Mouse (Mus musculus) intestine, embryonic 15.5 days (tissue): ENCODE data around the gene Bcas1. TPM values are rescaled to one million over a fixed set of nuclear protein-coding genes. Genes with fewer than 3 reads are reported as not detected.

Experiments
- ATAC-seq: fragments of 200-750 bp; cut with Nextera tagmentation; 2 replicates; pipeline ENCODE4 v1.8.0; 2017; ENCODE audit warnings: moderate TSS enrichment, moderate library complexity
- H3K27ac ChIP-seq: fragments of 300-500 bp; sonication (generic); 2 replicates; pipeline ENCODE4 v1.5.1; 2015; ENCODE audit warnings: mild to moderate bottlenecking, inconsistent platforms
- H3K27me3 ChIP-seq: fragments of 300-500 bp; sonication (generic); replicated peaks from 2 replicates; pipeline ENCODE4 v1.6.1; 2015; ENCODE audit warnings: inconsistent platforms
- H3K36me3 ChIP-seq: fragments of 300-500 bp; sonication (generic); 2 replicates; pipeline ENCODE4 v1.6.1; 2015; ENCODE audit warnings: inconsistent platforms
- H3K4me1 ChIP-seq: fragments of 300-500 bp; sonication (generic); replicated peaks from 2 replicates; pipeline ENCODE4 v1.6.1; 2015; ENCODE audit warnings: inconsistent platforms
- H3K4me2 ChIP-seq: fragments of 300-500 bp; sonication (generic); replicated peaks from 2 replicates; pipeline ENCODE4 v1.6.1; 2015; ENCODE audit warnings: mild to moderate bottlenecking, inconsistent platforms
- H3K4me3 ChIP-seq: fragments of 300-500 bp; sonication (generic); replicated peaks from 2 replicates; pipeline ENCODE4 v1.5.1; 2015; ENCODE audit warnings: inconsistent platforms
- H3K9ac ChIP-seq: fragments of 300-500 bp; sonication (generic); 2 replicates; pipeline ENCODE4 v1.6.1; 2015; ENCODE audit warnings: inconsistent platforms
- H3K9me3 ChIP-seq: fragments of 300-500 bp; sonication (generic); 2 replicates; pipeline ENCODE4 v1.6.1; 2016; ENCODE audit warnings: inconsistent platforms
- WGBS: fragments of 180-500 bp; shearing (Covaris S2); methylation state at CpG from one replicate; pipeline ENCODE4 v1.1.7; 2015; 5-methylcytosine and 5-hydroxymethylcytosine counted together
- polyA plus RNA-seq: library from polyadenylated mRNA; unstranded; fragments of >200 nt; fragmentation: Nextera tagmentation; extraction: Ambion mirVana; gene quantifications from 2 replicates; pipeline ENCODE4 v1.2.1, GENCODE M21; 2015

Gene Bcas1
- polyA plus RNA-seq, 1 experiment from 2014 or later = 6.0 TPM

DNA sequence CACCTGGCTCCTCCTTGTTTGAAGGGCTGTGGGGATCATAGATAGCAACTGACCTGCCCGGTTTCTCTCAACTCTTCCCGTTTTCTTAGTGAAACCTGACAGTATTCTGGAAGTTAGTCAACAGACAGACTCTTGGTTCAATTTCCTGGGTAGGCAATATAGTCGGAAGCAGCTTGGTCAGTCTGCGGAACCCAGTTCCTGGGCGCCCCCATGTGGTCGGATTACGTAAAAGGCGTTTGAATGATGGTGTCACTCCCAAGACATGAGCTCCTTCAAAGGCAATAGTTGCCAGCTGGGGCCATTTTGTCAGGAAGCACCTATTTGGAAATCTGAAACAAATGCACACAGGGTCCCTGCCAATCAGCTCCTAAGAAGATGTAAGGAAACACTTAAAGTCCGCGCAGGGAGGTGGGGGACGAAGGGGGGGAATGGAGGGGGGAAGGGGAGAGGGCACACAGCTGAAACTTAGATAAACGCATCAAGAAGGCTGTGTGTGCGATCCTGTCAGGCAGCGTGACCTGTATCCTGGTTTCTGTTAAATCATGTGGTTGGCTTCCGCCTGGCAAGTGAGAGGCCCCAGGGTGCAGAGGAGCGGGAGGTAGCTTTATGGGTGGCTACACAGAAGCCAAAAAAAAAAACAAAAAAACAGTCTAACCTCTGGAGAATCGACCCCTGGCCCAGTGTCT is 84.4 kb downstream of the Bcas1 start:
- Histone ChIP-seq H3K4me1 (peaks cover 37% of the 10 kb centered on the region), H3K4me2 (peak overlapping the region; percentile 41), H3K9ac (0 out of 2 replicates have a peak overlapping the region, but pooled peaks have one; percentile 4), H3K27ac (peak overlapping the region; percentile 89), H3K27me3 (no peaks in the 10 kb centered on the region), H3K36me3 (no peaks in the 10 kb centered on the region), H3K9me3 (no peaks in the 10 kb centered on the region), H3K4me3 (no peak overlapping the region)
- 16% methylated on average over 17 of the region's 17 CpGs for WGBS
- peak; percentile 49 for ATAC-seq

DNA sequence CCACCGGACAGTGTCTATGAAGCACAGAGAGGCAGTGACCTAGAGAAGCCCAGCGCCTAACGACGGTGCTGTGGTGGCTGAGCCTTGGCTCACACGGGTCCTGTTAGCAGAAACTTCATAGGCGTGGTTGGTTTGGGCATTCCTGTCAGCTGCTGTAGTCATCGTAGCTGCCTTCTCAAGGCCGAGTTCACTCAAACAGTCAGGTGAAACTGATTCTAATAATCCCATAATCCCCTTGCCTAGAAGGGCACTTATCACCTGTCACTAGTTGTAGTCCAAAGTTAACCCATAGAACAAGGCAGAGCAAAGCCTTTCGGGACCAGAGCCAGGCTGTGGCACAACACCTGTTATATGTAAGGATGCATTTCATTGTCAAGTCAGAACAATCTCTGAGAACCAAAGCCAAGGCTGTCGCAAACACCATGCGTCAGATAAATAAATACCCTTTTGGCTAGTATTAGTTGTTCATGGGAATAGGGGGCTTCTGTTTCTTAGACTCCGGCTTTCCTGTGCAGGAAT is 85.3 kb downstream of the Bcas1 start:
- no peak overlapping the region for H3K27ac ChIP-seq
- no peaks in the 10 kb centered on the region for H3K9me3 ChIP-seq
- H3K4me2 ChIP-seq = no peak overlapping the region
- no peak overlapping the region for H3K9ac ChIP-seq
- no peaks in the 10 kb centered on the region for H3K27me3 ChIP-seq
- WGBS = 86% methylated on average over 12 of the region's 12 CpGs
- H3K4me1 ChIP-seq = peaks cover 33% of the 10 kb centered on the region
- no peak overlapping the region for H3K4me3 ChIP-seq
- ATAC-seq = no peak
- no peaks in the 10 kb centered on the region for H3K36me3 ChIP-seq

DNA sequence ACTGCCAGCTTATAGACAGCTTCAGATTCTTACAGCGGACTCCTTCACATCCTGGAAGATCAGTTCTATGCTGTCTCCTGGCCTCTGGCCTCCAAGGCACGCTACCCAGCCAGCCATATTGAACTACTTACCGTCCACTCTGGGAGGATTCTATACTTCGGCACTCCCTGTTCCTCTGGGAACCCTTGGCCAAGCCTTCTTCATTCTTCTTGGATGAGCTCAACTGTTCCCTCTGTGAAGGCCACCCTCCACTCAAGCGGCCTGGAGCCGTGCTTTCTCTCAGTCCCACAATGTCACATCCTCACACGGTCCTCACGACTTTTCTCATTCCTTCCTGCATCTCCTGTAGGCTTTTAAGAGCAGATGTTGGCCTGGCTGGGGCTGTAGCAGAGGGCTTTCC is 86.5 kb downstream of the Bcas1 start:
- WGBS = 69% methylated on average over 8 of the region's 8 CpGs
- H3K4me3 ChIP-seq = no peak overlapping the region
- H3K27me3 ChIP-seq = no peaks in the 10 kb centered on the region
- ATAC-seq = no peak
- no peaks in the 10 kb centered on the region for H3K9me3 ChIP-seq
- peaks cover 33% of the 10 kb centered on the region for H3K4me1 ChIP-seq
- H3K4me2 ChIP-seq = no peak overlapping the region
- H3K27ac ChIP-seq = no peak overlapping the region
- no peak overlapping the region for H3K9ac ChIP-seq
- H3K36me3 ChIP-seq = no peaks in the 10 kb centered on the region

DNA sequence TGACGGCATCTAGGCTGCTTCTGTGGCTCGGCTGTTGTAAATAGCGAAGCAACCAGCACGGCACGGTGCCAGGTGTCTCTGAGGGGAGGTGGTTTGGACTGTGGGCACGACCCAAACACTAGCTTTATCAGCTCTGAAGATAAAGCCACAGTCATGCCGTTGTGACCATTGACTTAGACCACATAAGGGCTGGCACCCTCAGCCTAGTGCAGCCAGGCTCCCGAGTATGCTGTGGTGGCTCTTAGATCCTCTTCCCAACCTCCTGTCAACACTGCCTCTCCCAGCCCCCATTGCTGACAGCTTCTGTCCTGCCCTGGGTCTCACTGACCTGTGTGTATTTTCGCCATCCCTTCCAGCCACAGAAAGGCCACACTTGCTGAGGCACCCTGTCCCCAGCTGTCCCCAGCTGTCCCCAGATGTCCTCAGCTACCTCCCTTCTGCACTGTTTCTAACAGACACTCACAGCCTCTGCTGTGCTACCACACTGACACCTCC is 91.3 kb downstream of the Bcas1 start:
- Histone ChIP-seq H3K36me3 (no peaks in the 10 kb centered on the region), H3K4me2 (no peak overlapping the region), H3K4me3 (no peak overlapping the region), H3K27ac (no peak overlapping the region), H3K27me3 (no peaks in the 10 kb centered on the region), H3K9me3 (no peaks in the 10 kb centered on the region), H3K4me1 (peaks cover 5% of the 10 kb centered on the region), H3K9ac (no peak overlapping the region)
- ATAC-seq = no peak; the same call in 1 of the 2 replicates
- 59% methylated on average over 9 of the region's 9 CpGs for WGBS

DNA sequence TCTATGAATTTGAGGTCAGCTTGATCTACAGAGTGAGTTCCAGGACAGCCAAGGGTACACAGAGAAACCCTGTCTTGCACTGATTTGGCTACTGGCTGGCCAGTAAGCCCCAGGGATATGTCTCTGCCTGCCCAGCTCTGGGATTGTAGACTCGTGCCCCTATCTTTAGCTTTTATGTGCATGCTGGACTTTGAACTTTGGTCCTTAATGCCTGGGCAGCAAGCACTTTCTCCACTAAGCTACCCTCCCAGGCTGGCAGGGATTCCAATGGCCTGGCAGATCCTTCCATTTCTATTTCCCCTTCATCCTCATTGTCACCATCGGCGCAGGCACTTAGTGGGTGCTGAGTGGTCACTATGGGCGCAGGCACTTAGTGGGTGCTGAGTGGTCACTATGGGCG is 92.5 kb downstream of the Bcas1 start:
- peak; percentile 12; the same call in 1 of the 2 replicates for ATAC-seq
- Histone ChIP-seq H3K4me2 (no peak overlapping the region), H3K27ac (no peak overlapping the region), H3K4me3 (no peak overlapping the region), H3K4me1 (peaks cover 10% of the 10 kb centered on the region), H3K9me3 (no peaks in the 10 kb centered on the region), H3K36me3 (no peaks in the 10 kb centered on the region), H3K27me3 (no peaks in the 10 kb centered on the region), H3K9ac (no peak overlapping the region)
- WGBS = 89% methylated on average over 5 of the region's 5 CpGs

DNA sequence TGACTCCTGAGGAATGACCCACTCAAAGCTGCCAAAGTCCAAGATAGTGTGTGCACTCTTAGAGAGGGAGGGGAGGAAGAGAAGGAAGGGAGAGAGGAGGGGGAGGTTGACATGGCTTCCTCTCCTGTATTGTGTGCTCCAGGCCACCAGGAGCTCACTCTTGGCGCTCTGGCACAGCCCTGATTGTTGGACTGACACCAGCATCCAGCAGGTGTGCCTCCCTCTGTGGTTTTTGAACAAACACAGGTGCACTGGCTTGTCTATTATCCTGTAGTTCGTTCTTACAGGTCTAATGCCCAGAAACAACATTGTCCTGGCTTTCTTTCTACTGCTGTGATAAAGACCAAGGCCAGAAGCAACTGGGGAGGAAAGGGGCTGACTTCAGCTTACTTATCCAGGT is 95.8 kb downstream of the Bcas1 start:
- no peak overlapping the region for H3K4me2 ChIP-seq
- no peak overlapping the region for H3K27ac ChIP-seq
- WGBS = 58% methylated on average over 2 of the region's 2 CpGs
- no peak overlapping the region for H3K9ac ChIP-seq
- no peak for ATAC-seq
- H3K27me3 ChIP-seq = no peaks in the 10 kb centered on the region
- H3K36me3 ChIP-seq = no peaks in the 10 kb centered on the region
- no peak overlapping the region for H3K4me3 ChIP-seq
- no peaks in the 10 kb centered on the region for H3K9me3 ChIP-seq
- peaks cover 18% of the 10 kb centered on the region for H3K4me1 ChIP-seq

DNA sequence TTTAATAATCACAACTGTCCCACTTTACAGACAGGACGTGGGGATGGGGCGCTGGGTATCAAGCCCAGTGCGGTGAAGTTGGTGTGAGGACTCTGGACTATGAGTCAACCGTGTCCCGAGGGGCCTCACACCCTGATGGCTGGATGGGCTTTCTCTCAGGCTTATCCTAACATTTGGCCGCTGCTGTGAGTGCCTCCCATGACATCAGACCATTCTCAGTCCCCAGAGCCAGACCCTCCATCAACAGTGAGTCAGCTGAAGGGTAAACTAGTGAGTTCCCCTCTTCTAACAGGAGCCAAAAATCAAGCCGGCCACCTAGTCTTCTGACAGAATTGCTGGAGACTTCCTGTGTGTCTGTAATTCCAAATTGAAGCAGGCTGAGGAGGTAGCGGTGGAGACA is 97.2 kb downstream of the Bcas1 start:
- H3K27me3 ChIP-seq = no peaks in the 10 kb centered on the region
- H3K4me2 ChIP-seq = 0 out of 2 replicates have a peak overlapping the region, but pooled peaks have one; percentile 7
- WGBS = 26% methylated on average over 8 of the region's 8 CpGs
- H3K9ac ChIP-seq = no peak overlapping the region
- H3K4me3 ChIP-seq = no peak overlapping the region
- H3K9me3 ChIP-seq = no peaks in the 10 kb centered on the region
- H3K4me1 ChIP-seq = peaks cover 13% of the 10 kb centered on the region
- H3K36me3 ChIP-seq = no peaks in the 10 kb centered on the region
- peak; percentile 84 for ATAC-seq
- H3K27ac ChIP-seq = peak overlapping the region; percentile 74

DNA sequence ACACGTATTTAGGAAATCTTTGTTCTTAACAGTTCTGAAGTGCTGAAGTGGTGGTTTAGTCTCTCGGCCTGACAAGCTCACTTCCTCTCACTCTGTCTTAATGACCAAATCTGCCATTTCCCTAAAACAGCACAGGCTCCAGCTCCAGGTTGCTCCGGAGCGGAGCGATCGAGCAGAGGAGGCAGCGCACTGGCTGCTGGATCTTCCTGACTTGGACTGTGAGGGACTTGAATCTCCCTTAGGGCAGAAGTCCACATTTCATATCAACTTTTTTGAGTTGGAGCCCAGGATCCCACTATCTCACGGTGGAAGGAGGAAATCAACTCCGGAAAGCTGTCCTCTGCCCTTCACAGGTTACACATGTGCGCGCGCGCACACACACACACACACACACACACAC is 97.7 kb downstream of the Bcas1 start:
- ATAC-seq = peak; percentile 73
- Histone ChIP-seq H3K4me1 (peaks cover 13% of the 10 kb centered on the region), H3K4me2 (no peak overlapping the region), H3K9me3 (no peaks in the 10 kb centered on the region), H3K9ac (no peak overlapping the region), H3K27me3 (no peaks in the 10 kb centered on the region), H3K27ac (peak overlapping the region; percentile 74), H3K4me3 (no peak overlapping the region), H3K36me3 (no peaks in the 10 kb centered on the region)
- WGBS = 66% methylated on average over 13 of the region's 13 CpGs

DNA sequence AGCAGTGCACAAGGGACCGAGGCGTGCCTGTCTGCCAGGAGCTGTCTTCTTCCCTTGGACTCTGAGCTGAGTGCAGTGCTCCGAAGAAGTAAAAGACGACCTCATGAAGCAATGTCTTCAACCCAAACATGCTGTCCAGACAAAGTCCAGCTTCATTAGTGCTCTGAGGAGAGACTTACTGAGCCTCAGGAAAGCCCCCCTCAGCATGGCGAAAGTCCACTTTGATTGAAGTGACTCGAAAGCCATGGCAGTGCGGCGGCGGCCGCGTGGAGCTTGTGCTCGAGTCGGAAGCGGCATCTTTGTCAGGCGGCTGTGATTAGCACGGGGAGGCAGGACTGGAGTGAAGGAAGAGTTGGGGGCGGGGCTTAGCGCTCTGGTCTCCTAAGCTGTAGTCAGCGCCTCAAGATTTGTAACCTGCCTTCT is 103.7 kb downstream of the Bcas1 start:
- H3K9me3 ChIP-seq = no peaks in the 10 kb centered on the region
- 5% methylated on average over 19 of the region's 19 CpGs for WGBS
- peak overlapping the region; percentile 34 for H3K4me3 ChIP-seq
- peaks cover 14% of the 10 kb centered on the region; the same call in 1 of the 2 replicates for H3K4me1 ChIP-seq
- peak overlapping the region; percentile 66 for H3K4me2 ChIP-seq
- no peaks in the 10 kb centered on the region for H3K36me3 ChIP-seq
- peak; percentile 74 for ATAC-seq
- peak overlapping the region; percentile 45; the same call in 1 of the 2 replicates for H3K9ac ChIP-seq
- no peaks in the 10 kb centered on the region for H3K27me3 ChIP-seq
- H3K27ac ChIP-seq = peak overlapping the region; percentile 54

DNA sequence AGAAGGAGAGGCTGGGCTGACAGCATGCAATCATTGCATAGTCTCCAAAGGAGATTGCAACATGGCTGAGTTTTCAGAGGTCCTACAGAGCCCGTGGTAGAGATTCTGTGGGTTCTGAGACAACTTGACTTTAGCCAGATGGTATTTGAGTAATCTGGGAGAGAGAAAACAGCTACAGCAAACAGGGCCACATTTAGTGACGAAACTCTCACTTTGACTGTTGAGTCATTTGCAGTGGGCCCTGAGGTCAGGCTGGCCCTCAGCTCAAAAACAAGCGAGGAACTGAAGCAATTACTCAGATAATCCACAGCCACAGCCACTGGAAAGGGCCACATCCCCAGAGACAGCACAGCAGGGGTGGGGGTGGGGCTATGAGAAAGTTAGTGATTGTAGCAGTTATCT is 105.6 kb downstream of the Bcas1 start:
- no peak for ATAC-seq
- 32% methylated on average over 3 of the region's 3 CpGs for whole genome bisulfite sequencing
- 0 out of 2 replicates have a peak overlapping the region, but pooled peaks have one; percentile 9 for H3K4me2 ChIP-seq
- H3K9me3 ChIP-seq = no peaks in the 10 kb centered on the region
- no peaks in the 10 kb centered on the region for H3K27me3 ChIP-seq
- H3K36me3 ChIP-seq = no peaks in the 10 kb centered on the region
- H3K9ac ChIP-seq = no peak overlapping the region
- H3K4me1 ChIP-seq = peaks cover 18% of the 10 kb centered on the region; the same call in 1 of the 2 replicates
- H3K4me3 ChIP-seq = no peak overlapping the region
- H3K27ac ChIP-seq = peak overlapping the region; percentile 36; the same call in 1 of the 2 replicates

DNA sequence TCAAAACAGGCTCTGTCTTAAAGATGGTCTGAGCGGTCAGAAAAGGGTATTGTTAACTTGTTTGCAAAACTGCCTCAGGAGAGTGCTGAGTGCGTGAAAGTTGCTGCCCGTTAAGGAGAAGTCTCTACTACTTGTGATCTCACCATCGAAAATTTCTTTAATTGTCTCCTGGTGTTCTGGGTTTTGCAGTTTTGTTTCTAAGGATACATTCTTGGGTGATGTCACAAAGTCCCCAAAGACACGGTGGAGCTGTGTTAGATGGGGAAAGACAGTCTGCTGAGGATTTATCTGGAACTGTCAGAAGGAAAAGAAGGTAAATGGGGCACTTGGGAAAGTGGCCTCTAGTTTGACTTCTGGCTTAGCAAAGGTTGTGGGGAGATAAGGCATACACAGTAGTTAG is 106.1 kb downstream of the Bcas1 start:
- no peak overlapping the region for H3K4me3 ChIP-seq
- H3K36me3 ChIP-seq = no peaks in the 10 kb centered on the region
- H3K27ac ChIP-seq = peak overlapping the region; percentile 36; the same call in 1 of the 2 replicates
- 56% methylated on average over 5 of the region's 5 CpGs for WGBS
- H3K9ac ChIP-seq = no peak overlapping the region
- no peaks in the 10 kb centered on the region for H3K27me3 ChIP-seq
- H3K4me2 ChIP-seq = no peak overlapping the region
- H3K4me1 ChIP-seq = peaks cover 18% of the 10 kb centered on the region; the same call in 1 of the 2 replicates
- ATAC-seq = no peak
- H3K9me3 ChIP-seq = no peaks in the 10 kb centered on the region

DNA sequence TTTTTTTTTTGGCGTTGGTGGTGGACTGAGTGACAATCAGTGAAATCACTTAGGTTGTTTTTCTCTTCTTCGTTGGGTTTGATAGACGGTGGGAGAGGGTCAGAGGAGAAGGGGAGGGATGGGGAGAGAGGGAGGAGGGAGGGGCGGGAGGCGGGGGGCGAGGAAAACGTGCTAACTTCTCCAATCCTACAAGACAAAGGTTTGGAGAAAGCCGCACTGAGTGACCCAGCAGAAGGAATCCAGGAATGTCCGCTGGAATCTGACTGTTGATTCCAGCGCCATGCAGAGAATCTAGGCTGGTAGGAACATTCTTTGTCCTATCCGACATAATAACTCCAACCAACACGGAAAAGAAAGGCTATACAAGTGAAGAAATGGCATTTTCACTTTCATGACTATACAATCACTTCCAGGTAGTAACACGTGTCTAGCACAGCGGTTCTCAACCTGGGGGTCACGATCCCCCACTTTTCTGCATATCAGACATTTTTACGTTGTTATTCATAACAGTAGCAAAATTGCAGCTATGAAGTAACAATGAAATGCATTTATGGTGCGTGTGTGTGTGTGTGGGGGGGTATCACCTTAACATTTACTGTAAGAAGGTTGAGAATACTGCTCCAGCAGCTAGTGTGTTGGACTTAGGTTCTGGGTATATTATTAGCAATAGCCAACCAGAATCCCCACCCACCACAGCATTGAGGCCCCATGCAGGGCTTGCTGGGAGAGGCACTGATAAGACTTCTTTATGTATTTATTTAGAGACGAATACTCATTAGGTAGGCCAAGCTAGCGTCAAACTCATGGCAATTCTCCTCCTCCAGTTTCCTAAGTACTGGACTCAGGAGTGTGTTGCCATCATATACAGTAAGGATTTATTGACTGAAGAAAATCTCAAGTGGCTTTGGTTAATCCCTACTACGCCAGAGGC is 107.8 kb downstream of the Bcas1 start:
- peak; percentile 71 for ATAC-seq
- H3K27me3 ChIP-seq = no peaks in the 10 kb centered on the region
- H3K9ac ChIP-seq = peak overlapping the region; percentile 37
- no peaks in the 10 kb centered on the region for H3K9me3 ChIP-seq
- H3K4me1 ChIP-seq = peaks cover 18% of the 10 kb centered on the region; the same call in 1 of the 2 replicates
- peak overlapping the region; percentile 75 for H3K4me2 ChIP-seq
- H3K4me3 ChIP-seq = peak overlapping the region; percentile 35
- H3K27ac ChIP-seq = peak overlapping the region; percentile 82
- no peaks in the 10 kb centered on the region for H3K36me3 ChIP-seq
- 22% methylated on average over 16 of the region's 20 CpGs for WGBS
